Mouse (Mus musculus) lung, adult 18-20 months (tissue): ENCODE results near the gene P4hb.
"Not testable (repeated sequence)": the region's sequence is repeated elsewhere in the genome, so short reads cannot be mapped to it uniquely, and the experiment has no call there.

Experiments used
- DNase-seq, 2 experiments: peaks; one replicate each; pipeline ENCODE4 v3.0.0; 2022; ENCODE audit warnings: mixed read lengths in 2 of 2

P4hb gene

GRCm38 (mm10) chr11:120571122-120571521 is 1.9 kb downstream of the P4hb start:
- DNase-seq = no peak

DNA sequence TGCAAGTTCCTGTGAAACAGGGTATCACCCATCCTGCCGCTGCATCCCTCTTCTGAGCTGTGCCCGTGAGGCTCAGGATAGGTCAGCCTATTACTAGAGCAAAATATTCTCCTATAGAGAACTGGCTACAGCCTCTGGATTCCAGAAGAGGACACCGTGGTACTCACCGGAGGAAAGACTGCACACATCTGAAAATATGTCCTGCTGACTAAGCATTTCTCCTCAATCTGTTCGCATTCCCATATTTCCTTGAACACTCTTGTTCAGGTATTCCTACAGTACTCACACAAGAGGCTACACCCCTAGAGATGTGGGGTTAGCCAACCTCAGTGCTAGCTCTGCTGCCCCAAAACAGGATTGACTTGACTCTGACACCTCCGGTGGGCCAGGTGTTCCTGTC is 4.7 kb downstream of the P4hb start:
- DNase-seq = no peak

GRCm38 (mm10) chr11:120565114-120565513 is 7.9 kb downstream of the P4hb start:
- no peak for DNase-seq

DNA sequence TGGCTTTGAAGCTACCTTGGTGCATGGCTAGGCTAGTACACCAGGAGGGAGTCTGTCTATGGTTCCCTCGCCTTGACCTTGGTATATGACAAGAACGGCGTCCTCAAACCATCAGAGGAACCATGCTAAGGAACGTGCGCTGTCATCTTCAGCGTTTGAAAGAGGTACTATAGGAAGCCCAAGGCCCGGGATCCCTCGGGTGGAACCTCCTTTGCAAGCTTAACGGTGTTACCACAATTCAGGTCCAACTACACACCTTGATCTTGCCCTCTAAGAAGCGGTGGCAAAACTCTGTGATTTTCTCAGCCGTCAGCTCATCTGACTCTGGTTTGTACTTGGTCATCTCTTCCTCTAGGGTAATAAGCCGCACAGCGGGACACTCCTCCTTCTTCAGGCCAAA is 10.1 kb downstream of the P4hb start:
- DNase-seq = no peak

DNA sequence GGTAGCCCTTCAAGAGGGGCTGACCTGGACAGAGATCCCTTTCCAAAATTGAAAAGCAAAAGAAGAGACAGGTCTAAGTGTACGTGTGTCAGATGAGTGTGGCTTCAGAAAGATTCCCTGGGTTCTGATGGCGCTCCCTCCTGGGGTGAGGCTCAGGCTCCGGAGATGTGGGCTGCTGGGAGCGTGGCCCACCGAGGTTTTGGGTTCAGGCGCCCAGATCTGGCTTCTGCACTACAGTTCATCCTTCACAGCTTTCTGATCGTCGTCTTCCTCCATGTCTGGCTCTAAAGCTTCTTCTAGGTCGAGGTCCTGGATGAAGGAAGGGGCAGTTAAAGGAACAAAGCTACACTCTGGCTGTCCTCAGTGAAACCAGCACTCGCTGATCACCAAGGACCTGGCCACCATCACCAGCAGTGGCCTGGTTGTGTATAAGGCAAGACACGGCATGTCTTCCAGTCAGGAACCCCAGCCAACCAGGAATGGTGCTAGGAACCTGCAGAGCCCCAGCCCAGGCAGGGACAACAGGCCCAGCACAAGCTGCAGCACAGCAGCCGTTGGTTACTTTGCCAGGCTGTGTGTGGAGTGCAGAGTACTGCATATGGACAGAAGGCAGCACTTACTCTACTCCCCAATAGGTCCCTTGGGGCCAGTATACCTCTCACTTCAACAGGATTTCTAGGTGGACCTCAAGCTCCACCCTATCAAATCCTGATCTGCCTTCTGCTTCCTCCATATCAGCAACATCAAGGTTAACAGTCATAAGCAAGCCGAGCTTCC is 11.9 kb downstream of the P4hb start:
- no peak for DNase-seq

DNA sequence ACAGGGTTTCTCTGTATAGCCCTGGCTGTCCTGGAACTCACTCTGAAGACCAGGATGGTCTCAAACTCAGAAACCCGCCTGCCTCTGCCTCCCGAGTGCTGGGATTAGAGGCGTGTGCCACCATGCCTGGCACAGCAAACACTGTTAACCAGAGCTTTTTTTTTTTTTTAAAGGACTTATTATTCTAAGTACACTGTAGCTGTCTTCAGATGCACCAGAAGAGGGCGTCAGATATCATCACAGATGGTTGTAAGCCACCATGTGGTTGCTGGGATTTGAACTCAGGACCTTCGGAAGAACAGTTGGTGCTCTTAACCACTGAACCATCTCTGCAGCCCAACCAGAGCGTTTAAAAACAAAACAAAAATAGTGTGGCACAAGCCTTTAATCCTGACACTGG is 14.2 kb downstream of the P4hb start:
- not testable (repeated sequence) for DNase-seq

DNA sequence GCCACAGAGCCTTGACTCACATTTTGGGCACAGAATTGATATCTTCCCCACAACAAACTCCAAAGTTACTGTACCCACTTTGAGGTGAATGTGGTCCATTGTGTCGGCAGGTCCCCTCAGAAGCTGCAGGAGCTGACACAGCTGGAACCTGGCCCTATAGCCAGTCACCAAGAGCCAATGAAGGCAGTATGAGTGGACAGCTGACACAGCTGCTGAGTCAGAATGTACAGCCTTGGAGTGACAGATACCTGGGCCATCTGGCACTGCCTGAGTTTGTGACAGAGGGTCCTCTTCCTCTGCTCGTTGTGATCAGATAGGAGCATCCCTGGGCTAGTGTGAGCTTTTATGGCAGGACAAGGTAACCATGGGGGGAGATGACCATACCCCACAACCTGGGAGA is 17.8 kb downstream of the P4hb start:
- DNase-seq = no peak

- DNase-seq = no peak
These were observed 18.2 kb downstream of the P4hb start for GRCm38 (mm10) chr11:120554834-120555233.

GRCm38 (mm10) chr11:120552736-120553135 is 20.3 kb downstream of the P4hb start:
- DNase-seq = no peak

DNA sequence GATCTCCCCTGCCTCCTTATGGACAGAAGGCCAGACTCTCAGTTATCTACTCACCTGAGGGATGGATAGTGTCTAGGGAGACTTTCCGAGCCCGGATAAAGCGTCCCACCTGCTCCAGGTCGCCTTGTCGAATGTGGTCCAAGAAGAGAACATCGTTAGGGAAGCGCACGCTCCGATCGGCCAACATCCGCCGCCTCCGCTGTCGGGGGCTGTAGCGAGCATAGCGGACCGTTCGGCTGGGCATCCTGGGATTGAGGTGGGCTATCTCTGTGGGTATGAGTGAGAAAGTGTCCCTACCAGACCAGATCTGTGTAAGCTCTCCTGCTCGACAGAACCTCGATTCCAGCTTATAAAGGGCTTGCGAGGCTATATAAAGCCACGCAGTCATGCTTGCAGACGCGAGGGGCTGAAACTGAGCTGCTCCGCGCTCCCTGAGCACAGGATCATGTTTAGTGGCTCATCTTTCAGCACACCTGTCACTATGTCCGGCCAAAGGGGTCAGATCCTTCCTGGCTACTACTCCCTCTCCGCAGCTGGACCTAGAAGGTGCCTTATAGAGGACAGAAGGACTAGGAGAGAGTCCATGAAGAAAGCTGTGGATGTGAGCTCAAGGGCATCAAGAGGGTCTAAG is 22.1 kb downstream of the P4hb start, which contains the start of gene Ppp1r27:
Gene Ppp1r27, minus strand, starts transcription at position 323 of the 631 bp plus-strand sequence.
- no peak for DNase-seq

DNA sequence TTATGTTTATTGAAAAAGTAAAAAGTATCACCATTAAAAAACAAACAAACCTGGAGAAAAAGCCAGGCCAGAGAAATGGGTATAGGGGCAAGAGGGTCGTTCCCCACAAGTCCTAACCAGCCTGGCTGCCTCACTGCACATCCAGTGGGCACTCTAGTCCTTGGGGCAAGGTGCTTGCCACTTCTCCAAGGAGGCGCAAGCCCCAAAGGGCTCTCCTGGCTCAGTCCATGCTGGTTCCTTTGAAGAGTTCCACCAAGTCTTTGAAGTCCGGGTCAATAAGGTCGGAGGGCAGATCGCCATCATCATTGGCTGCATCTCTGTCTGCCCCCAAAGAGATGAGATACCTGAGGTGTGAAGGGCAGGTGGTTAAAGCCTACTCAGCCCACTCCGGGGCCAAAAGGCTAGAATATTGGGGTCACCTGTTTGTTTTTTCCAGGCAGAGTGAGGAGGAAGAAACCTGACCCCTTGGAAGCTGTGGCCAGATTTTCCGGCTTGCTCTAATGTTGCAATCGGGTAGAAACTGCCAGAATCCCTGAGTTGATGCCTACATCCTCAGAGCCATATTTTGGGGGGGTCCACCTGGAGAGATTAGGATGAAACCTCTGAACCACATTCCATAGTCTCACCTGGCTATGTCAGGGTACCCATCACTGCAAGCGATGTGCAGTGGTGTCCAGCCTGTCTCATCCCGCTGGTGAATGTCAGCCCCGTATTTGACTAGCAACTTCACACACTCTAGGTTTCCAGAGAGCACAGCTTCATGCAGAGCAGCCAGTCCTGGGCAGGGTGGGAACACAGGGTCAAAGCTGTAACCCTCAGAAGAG is 22.9 kb downstream of the P4hb start:
- DNase-seq = peak in 1 of 2 experiments; percentile 19

DNA sequence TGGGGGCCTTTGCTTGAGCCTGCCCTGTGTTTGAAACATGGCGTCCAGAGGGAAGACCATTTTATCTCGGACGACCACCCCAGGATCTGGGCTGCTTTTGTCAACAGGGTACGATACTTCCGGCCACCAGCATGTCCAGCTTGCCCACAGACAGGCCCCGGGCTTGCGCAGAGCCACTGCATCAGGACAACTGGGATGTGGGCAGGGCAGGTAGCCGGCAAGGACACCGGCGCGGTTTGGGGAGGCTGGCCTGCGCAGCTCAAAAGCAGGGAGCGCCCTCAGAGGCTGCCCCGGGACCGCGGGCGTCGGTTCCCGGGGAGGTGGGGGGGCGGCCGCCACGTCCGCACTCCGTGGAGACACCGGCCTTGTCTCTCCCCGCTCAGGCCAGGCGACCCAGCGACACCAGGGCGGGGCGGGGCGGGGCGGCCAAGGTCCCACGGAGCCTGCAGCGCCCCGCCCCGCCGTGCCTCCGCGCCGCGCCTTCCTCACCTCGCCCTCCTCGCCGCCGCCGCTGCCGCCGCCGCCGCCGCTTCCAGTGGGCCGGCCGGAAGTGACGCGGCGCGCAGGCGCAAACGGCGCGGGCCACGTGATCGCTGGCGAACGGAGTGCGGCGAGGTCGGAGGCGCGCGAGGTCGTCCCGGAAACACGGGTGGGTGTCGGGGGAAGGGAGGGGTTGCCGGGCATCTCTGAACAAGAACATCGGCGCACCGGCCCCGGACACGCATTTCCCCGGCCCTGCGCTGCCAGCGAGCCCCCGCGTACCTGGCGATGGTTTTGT is 23.7 kb downstream of the P4hb start, which contains the start of gene Mcrip1:
Gene Mcrip1, minus strand, starts transcription at position 560 of the 778 bp plus-strand sequence.
- DNase-seq = peak; percentile 93 to 95

- no peak for DNase-seq
These were observed 24.3 kb downstream of the P4hb start for GRCm38 (mm10) chr11:120548786-120549167.

GRCm38 (mm10) chr11:120548214-120548613 is 24.8 kb downstream of the P4hb start:
- DNase-seq = no peak

- DNase-seq = no peak
These were observed 25.6 kb downstream of the P4hb start for GRCm38 (mm10) chr11:120547469-120547868.

DNA sequence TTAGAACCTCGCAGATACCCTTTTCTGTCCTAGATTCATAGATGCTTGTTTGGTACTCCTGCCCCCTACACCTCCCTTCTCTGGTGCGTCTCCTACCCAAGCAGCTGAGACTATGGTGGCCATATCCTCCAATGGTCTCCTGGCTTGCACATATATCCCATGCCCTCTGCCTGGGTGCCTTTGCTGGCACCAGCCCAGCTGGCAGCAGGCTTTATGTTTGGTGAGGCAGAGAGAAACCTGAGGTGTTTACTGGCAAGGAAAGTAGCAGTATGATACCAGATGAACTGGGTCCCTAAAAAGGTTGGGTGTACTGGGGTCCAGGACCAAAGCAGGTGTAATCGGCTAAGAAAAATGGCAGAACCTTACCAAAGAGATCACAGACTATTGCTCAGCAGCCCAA is 27.1 kb downstream of the P4hb start:
- no peak for DNase-seq

DNA sequence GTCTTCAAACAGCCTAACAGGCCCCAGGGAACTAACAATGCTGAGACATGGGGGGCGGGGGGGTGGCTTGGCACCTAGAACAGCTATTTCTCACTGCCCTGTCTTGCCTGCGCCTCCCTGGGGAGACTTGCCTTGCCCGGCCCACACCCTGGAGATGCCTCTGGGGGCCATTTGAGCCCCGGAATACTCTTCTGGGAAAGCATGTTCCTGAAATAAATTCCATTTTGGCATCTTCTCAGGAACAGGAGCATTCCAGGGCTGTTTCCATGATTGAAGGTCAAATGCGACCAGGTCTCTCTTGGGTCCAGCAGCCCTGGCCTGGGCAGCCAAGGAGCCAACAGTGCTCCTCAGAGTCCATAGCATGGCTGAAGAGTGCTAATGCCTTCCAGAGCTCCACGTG is 30.7 kb downstream of the P4hb start:
- DNase-seq = no peak

GRCm38 (mm10) chr11:120541907-120542306 is 31.1 kb downstream of the P4hb start:
- peak in 1 of 2 experiments; percentile 25 for DNase-seq

DNA sequence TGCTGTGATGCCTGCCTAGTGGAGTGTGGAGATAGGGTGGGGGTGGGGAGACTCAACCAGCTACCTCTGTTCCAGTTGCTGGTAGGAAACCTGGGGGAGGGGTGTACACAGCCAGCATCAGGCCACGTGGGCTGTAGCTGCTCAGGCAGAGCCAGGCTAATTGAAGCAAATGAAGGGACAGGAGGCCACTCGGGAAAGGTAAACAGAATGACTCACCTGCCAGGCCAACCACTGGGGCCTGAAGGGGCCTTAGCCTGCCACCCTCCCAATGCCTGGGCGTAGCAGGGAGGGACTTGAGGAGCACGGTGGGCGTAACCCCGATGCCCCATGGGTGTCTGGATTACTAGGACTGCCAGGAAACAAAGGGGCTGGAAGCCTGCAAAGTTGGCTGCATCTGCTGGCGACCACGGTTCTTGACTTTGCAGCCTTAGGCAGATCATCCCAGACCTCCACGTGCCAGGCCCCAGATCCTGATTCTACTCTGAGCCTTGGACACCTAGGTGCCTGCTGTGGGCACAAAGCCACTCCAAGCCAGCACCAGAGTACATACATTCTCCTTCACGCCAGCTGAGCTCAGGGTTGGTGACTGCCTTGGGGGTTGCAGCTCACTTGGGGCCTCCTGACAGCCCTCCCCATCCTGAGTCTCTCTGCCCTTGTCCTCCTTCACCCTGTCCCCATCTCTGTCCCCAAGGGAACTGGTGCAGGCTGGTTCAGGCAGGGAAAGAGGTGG is 33.6 kb downstream of the P4hb start:
- peak; percentile 85 to 90 for DNase-seq

DNA sequence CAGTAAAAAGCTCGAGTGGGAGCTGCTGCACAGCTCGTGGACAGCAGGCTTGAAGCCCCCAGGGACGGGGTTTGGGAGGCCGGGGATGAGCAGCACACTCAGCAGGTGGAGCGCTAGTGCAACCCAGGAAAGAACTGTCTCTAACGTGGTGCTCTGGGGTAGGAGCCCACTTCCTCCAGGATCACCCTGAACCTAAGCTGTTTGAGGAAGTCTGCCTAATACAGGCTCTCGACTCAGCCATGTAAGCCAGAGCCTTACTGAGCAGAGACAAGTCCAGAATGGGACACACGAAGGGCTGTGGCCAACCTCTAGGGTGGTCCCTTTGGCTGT is 34.1 kb downstream of the P4hb start:
- DNase-seq = no peak

GRCm38 (mm10) chr11:120538485-120538884 is 34.6 kb downstream of the P4hb start:
- DNase-seq = peak; percentile 77 to 80

DNA sequence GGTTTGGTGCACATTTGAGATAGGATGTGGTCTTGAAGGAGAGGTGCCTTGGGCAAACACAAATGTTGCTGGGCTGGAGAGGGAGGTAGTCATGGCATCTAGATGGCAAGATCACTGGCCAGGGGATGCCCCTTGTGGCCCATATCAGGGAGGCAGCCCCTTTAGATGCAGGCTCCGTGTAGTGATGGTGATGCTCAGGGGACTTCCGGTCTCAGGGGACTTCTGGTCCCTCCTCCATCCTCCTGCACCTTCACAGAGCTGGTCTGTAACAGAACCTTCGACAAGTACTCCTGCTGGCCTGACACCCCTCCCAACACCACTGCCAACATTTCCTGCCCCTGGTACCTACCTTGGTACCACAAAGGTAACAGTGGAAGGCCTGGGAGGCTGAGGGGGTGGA is 37.2 kb downstream of the P4hb start:
- no peak for DNase-seq
